Mouse (Mus musculus) central nervous system, embryonic 11.5 days (tissue): ENCODE measurements around the gene Mapk9. TPM values are rescaled to one million over a fixed set of nuclear protein-coding genes. Genes with fewer than 3 reads are reported as not detected.

Source experiments
- polyA plus RNA-seq: library from polyadenylated mRNA; depleted of rRNA; stranded (reverse); fragments of >200 nt; gene quantifications from 2 replicates; pipeline ENCODE4 v1.2.3, GENCODE M21; 2012; rRNA removed

Mapk9 gene
- polyA plus RNA-seq: 31.5 and 48.3 TPM in 2 replicates

GRCm38 (mm10) chr11:49846401-49847070 lies at the start of gene Mapk9:
Gene Mapk9 (plus strand): TSS chr11:49846751.

GRCm38 (mm10) chr11:49901659-49902458 lies 55.3 kb downstream of the Mapk9 start, which contains the start of gene Rasgef1c:
Gene Rasgef1c (plus strand): TSS chr11:49901835.

Other genes starting within 250 kb of the Mapk9 start
- 2.7 and 4.2 TPM in 2 replicates for gene Flt4, start 237.5 kb upstream of the Mapk9 start, polyA plus RNA-seq
- 0.25 TPM in 1 of 2 replicates, not detected in the other for gene Scgb3a1, start 183.1 kb upstream of the Mapk9 start, polyA plus RNA-seq
- 80.1 and 101 TPM in 2 replicates for gene Cnot6, start 134.0 kb upstream of the Mapk9 start, polyA plus RNA-seq
- 5.0 and 10.7 TPM in 2 replicates for gene Gfpt2, start 52.6 kb upstream of the Mapk9 start, polyA plus RNA-seq
- gene Rasgef1c, start 55.1 kb downstream of the Mapk9 start, polyA plus RNA-seq: 0.34 and 1.6 TPM in 2 replicates
- 33.2 and 50.8 TPM in 2 replicates for gene Rnf130, start 178.6 kb downstream of the Mapk9 start, polyA plus RNA-seq